Mouse (Mus musculus) brain, embryonic 18.5 days (tissue): ENCODE data around the gene Cnn2.
"Not testable (repeated sequence)": the region's sequence is repeated elsewhere in the genome, so short reads cannot be mapped to it uniquely, and the experiment has no call there.

Experiments
- DNase-seq: peaks from one replicate; pipeline ENCODE4 v3.0.0-alpha.2; 2012; ENCODE audit warnings: low read depth, low spot score

Gene Cnn2

GRCm38 (mm10) chr10:79988506-79989271 lies at the start of gene Cnn2:
Gene Cnn2 (plus strand): TSS chr10:79988584.
- DNase-seq, result no peak

- no peak for DNase-seq
These were observed 47.6 kb upstream of the Cnn2 start for GRCm38 (mm10) chr10:79940749-79941148.

DNA sequence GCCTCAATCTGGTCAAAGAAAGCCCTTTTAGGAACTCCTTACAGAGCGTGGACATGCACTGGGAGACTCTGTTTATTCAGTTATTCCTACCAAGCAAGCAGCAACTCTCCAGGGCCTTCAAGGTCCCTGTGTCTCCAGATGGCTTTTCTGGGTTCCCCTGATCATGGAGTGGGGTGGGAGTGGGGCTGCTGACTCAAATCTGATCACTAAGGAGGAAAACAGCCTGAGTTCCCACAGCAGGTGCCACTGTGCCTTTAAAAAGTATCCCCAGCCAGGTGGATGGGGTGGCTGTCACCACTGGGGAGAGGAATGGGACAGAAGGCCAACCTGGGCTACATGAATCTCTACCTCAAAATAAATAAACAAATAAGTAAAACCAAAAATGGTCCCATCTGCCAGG lies 45.4 kb upstream of the Cnn2 start:
- DNase-seq, result no peak

DNA sequence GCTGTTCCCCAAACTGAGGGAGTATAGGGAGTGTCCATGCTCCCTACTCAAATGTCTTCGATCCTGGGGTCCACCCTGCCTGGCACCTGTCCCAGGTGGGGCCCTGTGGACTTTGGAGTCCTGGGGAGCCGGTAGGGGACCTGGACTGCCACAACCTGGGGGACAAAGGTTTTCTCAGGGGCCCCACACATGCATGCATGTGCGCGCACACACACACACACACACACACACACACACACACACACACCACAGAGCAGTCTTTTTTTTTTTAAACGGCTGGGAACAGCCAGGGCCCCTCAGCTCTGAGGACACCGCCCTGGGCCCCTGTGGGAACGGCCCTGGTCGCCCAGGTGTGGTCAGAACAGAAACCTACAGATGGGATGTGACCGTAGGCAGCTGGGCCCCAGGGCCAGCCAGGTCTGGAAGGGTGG lies 44.9 kb upstream of the Cnn2 start:
- no peak for DNase-seq

DNA sequence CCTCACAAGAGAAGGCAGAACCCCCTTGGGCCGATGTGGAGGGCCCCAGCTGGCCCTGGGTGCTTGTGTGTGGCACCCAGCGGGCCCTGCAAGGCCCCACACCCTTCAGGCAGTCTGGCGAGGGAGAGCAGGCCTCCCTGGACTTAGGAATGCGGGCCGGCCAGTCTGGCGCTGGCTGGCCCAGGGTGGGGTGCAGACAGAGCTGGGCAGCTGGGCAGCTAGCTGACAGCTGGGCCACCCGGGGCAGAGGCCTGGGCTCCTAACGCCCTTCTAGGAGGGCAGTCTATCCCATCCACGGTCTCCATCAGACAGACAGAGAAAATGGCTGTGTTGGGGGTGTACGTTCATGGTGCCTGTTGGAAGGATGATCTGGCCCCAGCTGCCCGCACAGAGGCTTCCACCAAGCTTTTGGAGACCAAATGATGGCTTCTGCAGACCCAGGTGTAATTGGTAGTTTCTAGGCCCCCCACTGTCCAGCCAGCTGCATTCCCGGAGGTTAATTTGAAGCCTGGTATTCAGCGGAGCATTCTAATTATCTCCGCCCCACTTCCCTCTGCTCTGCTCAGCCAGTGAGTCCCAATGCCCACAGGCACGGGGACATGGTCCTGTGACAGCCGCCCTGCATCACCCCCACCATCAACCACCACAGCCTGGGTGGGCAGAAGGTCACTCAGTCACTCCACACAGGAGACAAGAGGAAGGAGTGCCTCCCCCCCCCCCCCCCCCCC lies 42.7 kb upstream of the Cnn2 start:
- no peak for DNase-seq

GRCm38 (mm10) chr10:79946752-79947322 lies 41.5 kb upstream of the Cnn2 start:
- DNase-seq, result no peak

DNA sequence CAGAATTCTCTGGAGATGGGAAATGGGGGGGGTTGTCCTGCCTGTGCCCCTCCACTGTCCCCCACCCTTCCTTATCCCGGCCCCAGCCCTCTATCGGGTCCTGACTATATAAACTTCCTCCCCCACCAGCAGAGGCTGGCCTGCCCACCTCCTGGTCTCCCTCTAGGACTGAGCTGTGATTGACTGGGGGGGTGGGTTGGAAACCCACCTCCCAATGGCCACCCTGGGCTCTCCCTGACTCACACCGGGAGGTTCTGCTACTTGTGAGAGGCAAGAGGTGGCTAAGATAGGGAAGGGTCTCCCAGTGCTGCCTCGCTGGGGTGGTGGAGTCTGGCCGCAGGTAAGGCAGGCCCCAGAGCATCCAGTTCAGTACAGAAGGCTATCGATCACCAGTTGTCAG lies 40.9 kb upstream of the Cnn2 start:
- DNase-seq, result no peak

DNA sequence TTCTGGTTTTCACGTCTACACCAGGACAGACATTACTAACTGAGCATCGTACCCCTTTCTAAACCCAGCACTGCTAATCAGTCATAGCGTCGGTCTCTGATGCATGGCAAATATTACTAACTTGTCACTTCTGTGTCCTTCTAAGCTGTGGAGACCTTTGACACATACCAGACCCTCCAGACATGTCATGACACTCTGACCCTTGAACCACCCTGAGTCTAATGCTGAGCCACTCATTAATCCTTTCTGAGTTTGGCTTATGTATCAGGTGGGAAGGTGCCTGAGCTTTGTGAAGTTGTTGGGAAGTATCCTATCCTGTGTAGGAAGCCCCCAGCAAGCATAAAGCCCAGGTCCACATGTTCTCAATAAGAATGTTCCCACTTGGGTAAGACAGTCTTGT lies 38.5 kb upstream of the Cnn2 start:
- DNase-seq, result no peak

DNA sequence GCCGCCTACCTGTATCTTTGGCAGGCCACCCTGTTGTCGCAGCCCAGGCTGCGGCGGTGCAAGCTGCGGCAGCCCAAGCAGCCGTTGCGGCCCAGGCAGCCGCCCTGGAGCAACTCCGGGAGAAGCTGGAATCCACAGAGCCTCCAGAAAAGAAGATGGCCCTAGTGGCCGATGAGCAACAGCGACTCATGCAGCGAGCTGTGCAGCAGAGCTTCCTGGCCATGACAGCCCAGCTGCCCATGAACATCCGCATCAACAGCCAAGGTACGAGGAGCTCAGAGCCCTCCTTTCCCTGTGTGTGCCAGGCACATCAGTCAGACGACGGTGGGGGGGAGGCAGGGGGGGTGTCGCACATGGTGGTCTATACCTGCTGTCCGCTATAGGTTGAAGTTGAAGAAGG lies 37.7 kb upstream of the Cnn2 start:
- DNase-seq, result no peak

- no peak for DNase-seq
These were observed 34.4 kb upstream of the Cnn2 start for GRCm38 (mm10) chr10:79953946-79954345.

DNA sequence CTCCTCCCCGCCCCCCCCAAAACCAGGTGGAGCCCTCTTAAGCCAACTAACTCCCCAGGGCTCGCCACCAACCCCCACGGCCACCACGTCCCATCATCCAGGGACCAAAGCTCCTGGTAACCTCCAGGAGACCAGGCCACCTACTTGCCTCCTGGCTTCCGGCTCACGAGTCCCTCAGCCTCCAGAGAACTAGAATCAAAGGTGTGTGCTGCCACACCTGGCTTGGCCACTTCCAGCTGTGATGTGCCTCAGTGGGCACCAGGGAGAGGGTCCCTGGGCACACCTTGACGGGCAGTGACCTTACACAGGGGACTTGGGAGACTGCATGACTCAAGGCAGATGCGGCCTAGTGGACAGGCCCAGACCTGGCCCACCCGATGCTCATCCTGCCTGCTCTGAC lies 32.7 kb upstream of the Cnn2 start:
- DNase-seq, result no peak

- DNase-seq, result no peak
These were observed 31.7 kb upstream of the Cnn2 start for GRCm38 (mm10) chr10:79956643-79957154.

GRCm38 (mm10) chr10:79958140-79958816 lies 30.1 kb upstream of the Cnn2 start:
- no peak for DNase-seq

DNA sequence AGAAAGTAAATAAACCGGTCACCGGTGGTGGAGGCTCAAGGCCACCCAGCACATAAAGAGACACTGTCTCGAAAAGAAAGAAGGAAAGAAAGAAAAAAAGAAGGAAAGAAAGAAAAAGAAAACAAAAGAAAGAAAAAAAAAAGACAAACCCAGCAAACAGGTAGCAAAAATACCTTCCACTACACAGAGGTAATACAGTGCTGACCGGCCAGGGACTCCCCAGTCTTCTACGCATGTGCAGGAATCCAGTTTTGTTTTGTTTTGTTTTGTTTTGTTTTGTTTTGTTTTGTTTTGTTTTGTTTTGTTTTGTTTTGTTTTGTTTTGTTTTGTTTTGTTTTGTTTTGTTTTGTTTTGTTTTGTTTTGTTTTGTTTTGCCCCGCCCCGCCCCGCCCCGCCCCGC lies 29.0 kb upstream of the Cnn2 start:
- DNase-seq, result not testable (repeated sequence)

DNA sequence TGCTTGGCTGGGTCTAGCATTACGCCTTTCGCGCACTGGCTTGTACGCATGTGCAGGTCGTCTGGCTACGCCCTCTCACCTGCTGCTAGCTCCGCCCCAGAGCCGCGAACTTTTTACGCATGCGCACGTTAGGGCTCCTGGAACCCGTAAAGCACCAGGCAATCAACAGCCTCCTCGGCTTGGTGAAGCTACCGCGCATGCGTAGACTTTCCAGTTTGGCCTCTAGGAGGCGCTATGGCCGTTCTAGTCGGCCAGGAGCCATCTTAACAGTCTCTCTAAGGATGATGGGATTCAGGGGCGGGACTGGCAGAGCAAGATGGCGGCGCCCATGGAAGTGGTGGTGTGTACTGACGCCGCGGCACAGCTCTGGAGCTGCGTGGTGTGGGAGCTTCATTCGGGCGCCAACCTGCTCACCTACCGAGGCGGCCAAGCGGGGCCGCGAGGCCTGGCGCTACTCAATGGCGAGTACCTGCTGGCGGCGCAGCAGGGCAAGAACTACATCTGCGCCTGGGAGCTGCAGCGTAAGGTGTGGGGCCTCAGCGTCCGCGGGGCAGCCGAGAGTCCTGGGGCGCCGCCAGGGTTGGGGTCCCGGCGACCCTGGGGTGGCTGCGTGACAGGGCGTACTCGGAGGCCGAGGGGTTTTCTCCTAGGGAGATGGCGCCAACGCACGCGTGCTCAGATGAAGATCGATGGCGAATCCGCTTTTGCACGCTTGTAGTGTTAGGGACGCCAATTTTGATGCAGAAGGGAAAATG lies 28.4 kb upstream of the Cnn2 start, which contains the start of gene Wdr18:
Wdr18 (plus strand) TSS at position 306 of the 755 bp plus-strand sequence.
- DNase-seq, result peak; percentile 98

- DNase-seq, result no peak
These were observed 27.6 kb upstream of the Cnn2 start for GRCm38 (mm10) chr10:79960671-79961294.

DNA sequence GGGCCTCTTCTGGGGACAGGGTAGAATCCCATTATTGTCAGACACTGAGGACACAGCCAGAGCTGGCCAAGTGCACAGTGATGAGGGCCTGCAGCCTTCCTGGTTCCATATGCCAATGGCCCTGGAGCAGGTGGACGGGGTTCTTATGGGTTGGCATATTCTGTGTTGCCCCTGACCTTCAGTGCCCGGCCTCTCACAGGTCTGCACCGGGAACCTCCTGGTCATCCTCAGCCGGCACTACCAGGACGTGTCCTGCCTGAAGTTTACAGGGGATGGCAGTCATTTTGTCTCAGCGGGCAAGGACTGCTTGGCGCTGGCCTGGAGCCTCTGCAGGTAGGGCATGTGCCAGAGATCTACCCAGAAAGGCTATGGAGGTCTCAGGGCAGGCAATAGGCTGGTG lies 23.7 kb upstream of the Cnn2 start:
- no peak for DNase-seq

DNA sequence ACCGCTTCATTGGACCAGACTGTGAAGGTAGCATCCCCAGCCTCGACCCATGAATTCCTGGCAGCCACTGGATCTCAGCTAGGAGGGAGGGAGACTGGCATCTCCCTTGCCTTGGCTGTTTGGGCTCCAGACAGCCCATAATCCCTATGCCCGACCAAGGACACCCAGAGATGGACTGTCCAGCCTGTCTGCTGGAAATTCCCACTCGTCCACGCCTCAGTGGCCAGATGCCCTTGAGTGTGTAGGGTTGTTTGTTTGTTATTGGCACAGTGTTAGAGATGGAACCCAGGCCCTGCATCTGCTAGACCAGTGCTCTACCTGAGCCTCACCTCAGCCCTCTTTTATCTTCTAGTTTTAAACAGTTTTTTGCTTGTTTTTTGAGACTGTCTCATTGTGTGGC lies 23.1 kb upstream of the Cnn2 start:
- DNase-seq, result no peak

GRCm38 (mm10) chr10:79966886-79967400 lies 21.4 kb upstream of the Cnn2 start:
- DNase-seq, result no peak

DNA sequence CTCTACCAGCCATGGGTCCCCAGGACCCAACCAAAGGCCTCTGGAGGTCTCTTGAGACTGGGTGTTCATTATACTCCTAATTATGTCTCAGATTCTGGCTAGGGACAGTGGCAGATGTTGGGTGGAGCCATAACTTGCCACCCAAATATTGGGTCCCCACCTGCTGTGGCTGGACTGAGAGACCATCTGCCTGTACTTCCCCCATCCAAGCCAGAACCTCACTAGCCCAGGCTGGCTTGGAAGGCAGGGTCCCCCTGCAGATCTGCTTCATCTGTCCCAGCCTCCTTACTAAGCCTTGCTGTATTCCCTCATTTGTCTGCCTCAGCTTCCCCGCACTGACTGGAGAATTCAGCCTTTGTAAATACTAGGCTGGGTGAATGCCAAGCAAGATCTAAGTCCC lies 20.2 kb upstream of the Cnn2 start:
- no peak for DNase-seq
